Mouse (Mus musculus) liver, postnatal 0 days (tissue): ENCODE results near the gene Arhgdib. TPM values are rescaled to one million over a fixed set of nuclear protein-coding genes. Genes with fewer than 3 reads are reported as not detected.
"Not testable (repeated sequence)": the region's sequence is repeated elsewhere in the genome, so short reads cannot be mapped to it uniquely, and the experiment has no call there.

Source experiments
- ATAC-seq: fragments of 200-750 bp; cut with Nextera tagmentation; 2 replicates; pipeline ENCODE4 v1.8.0; 2017; ENCODE audit warnings: mild to moderate bottlenecking, moderate library complexity
- DNase-seq: peaks from one replicate; pipeline ENCODE4 v3.0.0-alpha.2; 2016
- H3K27ac ChIP-seq: fragments of 300-500 bp; sonication (generic); 2 replicates; pipeline ENCODE4 v1.5.1; 2014; ENCODE audit warnings: antibody characterized with exemption, moderate library complexity, mild to moderate bottlenecking, low read depth
- H3K27me3 ChIP-seq: fragments of 300-500 bp; sonication (generic); 2 replicates; pipeline ENCODE4 v1.6.1; 2014; ENCODE audit warnings: low read length, control low read depth, mixed read lengths; ENCODE audit not compliant: insufficient read depth
- H3K36me3 ChIP-seq: fragments of 300-500 bp; sonication (generic); replicated peaks from 2 replicates; pipeline ENCODE4 v1.6.1; 2014; ENCODE audit warnings: mild to moderate bottlenecking, control low read depth, low read length, moderate library complexity, mixed read lengths; ENCODE audit not compliant: insufficient read depth
- H3K4me1 ChIP-seq: fragments of 300-500 bp; sonication (generic); 2 replicates; pipeline ENCODE4 v1.6.1; 2014; ENCODE audit warnings: antibody characterized with exemption, mild to moderate bottlenecking, control low read depth; ENCODE audit not compliant: insufficient read depth
- H3K4me2 ChIP-seq: fragments of 300-500 bp; sonication (generic); 2 replicates; pipeline ENCODE4 v1.6.1; 2014; ENCODE audit warnings: low read depth, mild to moderate bottlenecking, low read length, moderate library complexity, mixed read lengths
- H3K4me3 ChIP-seq: fragments of 300-500 bp; sonication (generic); 2 replicates; pipeline ENCODE4 v1.5.1; 2014; ENCODE audit warnings: low read depth, low read length
- H3K9ac ChIP-seq: fragments of 300-500 bp; sonication (generic); replicated peaks from 2 replicates; pipeline ENCODE4 v1.6.1; 2014; ENCODE audit warnings: mild to moderate bottlenecking, moderate library complexity
- H3K9me3 ChIP-seq: fragments of 300-500 bp; sonication (generic); 2 replicates; pipeline ENCODE4 v1.6.1; 2016; ENCODE audit warnings: mild to moderate bottlenecking, control low read depth, low read length, mixed read lengths
- CTCF ChIP-seq: sonication (generic); IDR thresholded peaks from 2 replicates; pipeline ENCODE4 v1.5.1; 2016; ENCODE audit warnings: antibody characterized with exemption, low read depth
- EP300 ChIP-seq: IDR thresholded peaks from 2 replicates; pipeline ENCODE4 v1.6.1; 2016; ENCODE audit warnings: antibody characterized with exemption, low read depth, mild to moderate bottlenecking
- WGBS: fragments of 180-500 bp; shearing (Covaris S2); extraction: QIAGEN DNeasy Blood & Tissue Kit; methylation state at CpG from one replicate; pipeline ENCODE4 v1.1.7; 2014; ENCODE audit not compliant: insufficient replicate concordance; 5-methylcytosine and 5-hydroxymethylcytosine counted together
- polyA plus RNA-seq: library from polyadenylated mRNA; unstranded; fragments of >200 nt; fragmentation: Nextera tagmentation; extraction: Ambion mirVana; gene quantifications from 2 replicates; pipeline ENCODE4 v1.2.1, GENCODE M21; 2015

Arhgdib gene
- polyA plus RNA-seq, 1 experiment from 2014 or later, result 192 TPM

DNA sequence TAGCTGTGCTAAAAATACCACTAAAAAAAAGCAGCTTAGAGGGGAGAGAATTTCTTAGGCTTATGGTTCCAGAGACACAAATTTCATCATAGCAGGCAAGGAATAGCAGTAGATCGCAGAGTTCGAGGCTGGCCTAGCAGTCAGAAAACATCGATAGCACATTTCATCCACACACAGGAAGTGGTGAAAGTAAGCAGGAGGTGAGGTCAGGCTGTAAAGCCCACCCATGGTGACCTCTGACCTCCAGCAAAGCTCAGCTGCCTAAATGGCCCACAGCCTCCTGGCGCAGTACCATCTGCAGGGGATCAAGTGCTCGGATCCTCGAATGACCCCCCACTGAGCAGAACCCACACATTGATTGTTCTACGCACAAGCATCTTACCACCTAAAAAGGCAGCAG lies 41.5 kb upstream of the Arhgdib start:
- no peak for DNase-seq
- Histone ChIP-seq H3K4me1 (peaks cover 8% of the 10 kb centered on the region), H3K27ac (no peak overlapping the region), H3K27me3 (no peaks in the 10 kb centered on the region), H3K4me3 (no peak overlapping the region), H3K9me3 (no peaks in the 10 kb centered on the region), H3K9ac (no peak overlapping the region), H3K4me2 (no peak overlapping the region), H3K36me3 (no peaks in the 10 kb centered on the region)
- TF ChIP-seq CTCF, result no peak
- no peak for TF ChIP-seq EP300
- no peak for ATAC-seq
- WGBS, result 70% methylated on average over 7 of the region's 7 CpGs

- Histone ChIP-seq H3K4me1 (peaks cover 8% of the 10 kb centered on the region), H3K9ac (no peak overlapping the region), H3K27me3 (no peaks in the 10 kb centered on the region), H3K4me3 (no peak overlapping the region), H3K27ac (no peak overlapping the region), H3K9me3 (no peaks in the 10 kb centered on the region), H3K4me2 (no peak overlapping the region), H3K36me3 (no peaks in the 10 kb centered on the region)
- WGBS, result 77% methylated on average over 6 of the region's 6 CpGs
- TF ChIP-seq EP300, result no peak
- no peak for TF ChIP-seq CTCF
- ATAC-seq (no peak), DNase-seq (no peak)
Observed at GRCm38 (mm10) chr6:136982581-136982980, 40.9 kb upstream of the Arhgdib start.

DNA sequence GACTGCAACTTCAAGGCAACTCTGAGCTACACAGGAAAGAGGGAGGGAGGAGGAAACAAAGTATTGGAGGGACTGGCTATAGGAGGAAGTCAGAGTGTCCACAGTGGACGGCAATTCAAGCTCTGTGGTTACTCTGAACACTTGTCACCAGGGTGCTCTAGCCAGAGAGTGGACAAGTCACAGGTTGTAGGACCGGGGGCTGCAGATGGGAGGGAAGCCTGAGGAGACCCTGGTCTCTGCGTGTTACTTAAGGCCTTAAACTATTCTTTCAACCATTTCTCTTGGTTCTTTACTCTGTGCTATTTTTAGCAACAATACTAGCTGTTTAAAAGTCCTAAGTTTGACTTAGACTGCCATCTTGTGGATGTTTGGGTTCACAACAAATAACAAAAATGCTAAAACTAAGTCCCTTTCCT lies 38.6 kb upstream of the Arhgdib start:
- Histone ChIP-seq H3K9ac (no peak overlapping the region), H3K4me2 (peak overlapping the region; percentile 42), H3K4me3 (no peak overlapping the region), H3K9me3 (no peaks in the 10 kb centered on the region), H3K4me1 (peaks cover 8% of the 10 kb centered on the region), H3K27me3 (no peaks in the 10 kb centered on the region), H3K36me3 (no peaks in the 10 kb centered on the region), H3K27ac (peak overlapping the region; percentile 64)
- 4% methylated on average over 3 of the region's 3 CpGs for WGBS
- DNase-seq, result no peak
- ATAC-seq, result peak; percentile 60
- TF ChIP-seq EP300, result no peak
- peak; percentile 75 for TF ChIP-seq CTCF

DNA sequence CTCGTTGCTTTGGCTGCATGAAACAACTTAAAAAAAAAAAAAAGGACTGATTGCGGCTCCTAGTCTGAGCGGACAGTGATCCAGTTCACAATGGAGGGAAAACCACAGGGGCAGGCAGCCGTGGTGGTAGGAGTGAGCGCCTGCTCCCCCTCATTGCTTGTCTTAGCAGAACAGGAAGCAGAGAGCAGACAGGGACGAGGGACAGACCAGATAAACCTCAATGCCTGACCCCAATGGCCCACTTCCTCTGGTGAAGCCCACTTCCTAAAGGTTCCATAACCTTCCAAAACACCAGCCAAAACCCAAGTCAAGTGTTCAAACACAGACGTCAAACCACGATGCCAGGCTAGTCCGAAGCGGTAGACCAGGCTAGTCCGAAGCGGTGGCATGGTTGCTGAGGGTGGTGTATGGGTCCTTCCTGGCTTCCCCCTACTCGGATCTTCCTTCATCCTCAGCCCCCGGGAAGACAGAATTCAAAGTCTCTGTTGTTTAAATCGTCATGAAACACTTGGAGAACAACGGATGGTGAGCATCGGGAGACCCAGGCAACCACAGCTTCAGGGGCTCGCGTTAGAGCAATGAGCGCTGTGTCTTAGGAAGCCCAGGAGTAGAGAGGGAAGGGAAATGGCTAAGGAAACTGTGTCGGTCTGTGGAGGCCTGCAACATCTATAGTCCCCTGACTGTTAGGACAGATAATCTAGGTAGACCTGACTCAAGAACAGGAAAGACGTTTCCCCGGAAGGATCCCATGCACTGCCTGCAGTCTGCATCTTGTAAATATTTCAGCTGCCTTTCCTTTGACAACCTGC lies 37.8 kb upstream of the Arhgdib start:
- Histone ChIP-seq H3K9ac (peak overlapping the region; percentile 30; the same call in 1 of the 2 replicates), H3K4me3 (peak overlapping the region; percentile 5; the same call in 1 of the 2 replicates), H3K4me1 (peaks cover 8% of the 10 kb centered on the region), H3K27me3 (no peaks in the 10 kb centered on the region), H3K9me3 (no peaks in the 10 kb centered on the region), H3K27ac (peak overlapping the region; percentile 64; the same call in 1 of the 2 replicates), H3K36me3 (no peaks in the 10 kb centered on the region), H3K4me2 (peak overlapping the region; percentile 42)
- peak; percentile 24 for DNase-seq
- ATAC-seq, result peak; percentile 45
- 31% methylated on average over 23 of the region's 23 CpGs for WGBS
- TF ChIP-seq EP300 (no peak), CTCF (no peak)

DNA sequence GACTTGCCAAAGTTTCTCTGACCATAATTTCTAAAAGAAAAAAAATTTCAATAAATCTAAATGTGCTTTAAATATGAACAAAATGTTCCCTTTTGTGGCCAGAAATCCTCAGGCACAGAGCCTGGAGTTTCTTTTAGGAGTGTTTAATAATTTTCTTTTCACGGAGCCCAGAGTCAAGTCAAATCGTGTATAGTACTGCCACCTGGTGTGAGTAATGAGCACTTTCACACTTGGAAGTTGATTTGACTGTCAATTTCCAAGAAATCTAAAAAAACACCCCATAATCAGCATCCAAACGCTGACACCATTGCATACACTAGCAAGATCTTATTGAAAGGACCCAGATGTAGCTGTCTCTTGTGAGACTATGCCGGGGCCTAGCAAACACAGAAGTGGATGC lies 27.2 kb upstream of the Arhgdib start:
- not testable (repeated sequence) for H3K27ac ChIP-seq, H3K4me3 ChIP-seq, H3K9me3 ChIP-seq, H3K9ac ChIP-seq, H3K27me3 ChIP-seq, H3K4me1 ChIP-seq, DNase-seq, H3K4me2 ChIP-seq, H3K36me3 ChIP-seq
- TF ChIP-seq CTCF, result peak; percentile 71
- peak; percentile 56 for ATAC-seq
- WGBS, result 28% methylated on average over 4 of the region's 4 CpGs

GRCm38 (mm10) chr6:136967466-136967865 lies 25.8 kb upstream of the Arhgdib start:
- peak overlapping the region; percentile 23; the same call in 1 of the 2 replicates for H3K4me2 ChIP-seq
- no peaks in the 10 kb centered on the region for H3K27me3 ChIP-seq
- no peak overlapping the region for H3K4me3 ChIP-seq
- H3K9ac ChIP-seq, result no peak overlapping the region
- peak; percentile 30 for DNase-seq
- H3K27ac ChIP-seq, result peak overlapping the region; percentile 64
- H3K4me1 ChIP-seq, result peaks cover 13% of the 10 kb centered on the region
- H3K9me3 ChIP-seq, result no peaks in the 10 kb centered on the region
- WGBS, result 38% methylated on average over 4 of the region's 4 CpGs
- H3K36me3 ChIP-seq, result no peaks in the 10 kb centered on the region
- TF ChIP-seq EP300 (no peak), CTCF (no peak)
- no peak; the same call in 1 of the 2 replicates for ATAC-seq
